Mouse (Mus musculus) CH12.LX (cell line): ENCODE results near the gene Dmd. TPM values are rescaled to one million over a fixed set of nuclear protein-coding genes. Genes with fewer than 3 reads are reported as not detected.

Experiments
- DNase-seq: peaks from one replicate; pipeline ENCODE4 v3.0.0-alpha.2; 2013; ENCODE audit errors: extremely low read depth
- H3K27ac ChIP-seq: 2 replicates; pipeline ENCODE4 v1.5.1; 2012; ENCODE audit warnings: low read depth, mild to moderate bottlenecking, control low read depth, moderate library complexity; ENCODE audit not compliant: insufficient read depth
- H3K27me3 ChIP-seq: replicated peaks from 2 replicates; pipeline ENCODE3; 2012; ENCODE audit warnings: inconsistent platforms
- H3K36me3 ChIP-seq, 2 experiments: replicated peaks in 1 of 2; 2 replicates each; pipeline versions ENCODE3 to v1.6.1; 2012; ENCODE audit warnings: inconsistent platforms in 1 of 2, low read length in 1 of 2, mild to moderate bottlenecking in 1 of 2, mixed read lengths in 1 of 2, moderate library complexity in 1 of 2; ENCODE audit not compliant: control insufficient read depth in 1 of 2, insufficient read depth in 1 of 2
- H3K4me1 ChIP-seq, 2 experiments: 2 replicates each; pipeline ENCODE4 v1.6.1; 2012; ENCODE audit warnings: inconsistent platforms in 1 of 2, moderate library complexity in 1 of 2; ENCODE audit not compliant: insufficient read depth in 2 of 2, control insufficient read depth in 1 of 2
- H3K4me2 ChIP-seq: 2 replicates; pipeline ENCODE4 v1.6.1; 2012; ENCODE audit warnings: low read depth, mild to moderate bottlenecking, control low read depth; ENCODE audit not compliant: poor library complexity, insufficient read depth, severe bottlenecking
- H3K4me3 ChIP-seq, 3 experiments: fragments of 150-350 bp in 1 of 3; sonication (generic) in 1 of 3; replicated peaks in 1 of 3; 2 replicates each; pipeline versions ENCODE3 to v1.5.1; 2011 to 2012; ENCODE audit warnings: low read depth in 2 of 3, low read length in 2 of 3, mild to moderate bottlenecking in 2 of 3, moderate library complexity in 2 of 3, control low read depth in 1 of 3, improper control_type of control experiment in 1 of 3, inconsistent platforms in 1 of 3, mixed read lengths in 1 of 3; ENCODE audit not compliant: poor library complexity in 1 of 3
- H3K79me2 ChIP-seq: replicated peaks from 2 replicates; pipeline ENCODE4 v1.6.1; 2012; ENCODE audit warnings: mild to moderate bottlenecking, moderate library complexity; ENCODE audit not compliant: control insufficient read depth, poor library complexity, insufficient read depth, severe bottlenecking; ENCODE audit errors: extremely low read depth
- H3K9ac ChIP-seq: 2 replicates; pipeline ENCODE4 v1.6.1; 2012; ENCODE audit warnings: low read depth, mild to moderate bottlenecking, control low read depth, moderate library complexity; ENCODE audit not compliant: insufficient read depth
- H3K9me3 ChIP-seq: replicated peaks from 2 replicates; pipeline ENCODE3; 2012; ENCODE audit warnings: low read length, inconsistent platforms, mixed read lengths
- CHD2 ChIP-seq: IDR thresholded peaks from 2 replicates; pipeline ENCODE4 v1.6.1; 2011; ENCODE audit warnings: low read length, improper control_type of control experiment
- E2F4 ChIP-seq: IDR thresholded peaks from 2 replicates; pipeline ENCODE4 v1.6.1; 2011; ENCODE audit warnings: low read depth, low read length, improper control_type of control experiment; ENCODE audit not compliant: insufficient replicate concordance
- EP300 ChIP-seq: IDR thresholded peaks from 2 replicates; pipeline ENCODE4 v1.6.1; 2011; ENCODE audit warnings: low read length, improper control_type of control experiment
- HCFC1 ChIP-seq: IDR thresholded peaks from 2 replicates; pipeline ENCODE4 v1.6.1; 2012; ENCODE audit warnings: low read depth, mild to moderate bottlenecking, inconsistent platforms, low read length, improper control_type of control experiment
- MAFK ChIP-seq: IDR thresholded peaks from 2 replicates; pipeline ENCODE4 v1.6.1; 2011; ENCODE audit warnings: low read length, improper control_type of control experiment; ENCODE audit not compliant: insufficient replicate concordance
- MAX ChIP-seq: IDR thresholded peaks from 2 replicates; pipeline ENCODE4 v1.6.1; 2011; ENCODE audit warnings: low read length, improper control_type of control experiment
- MEF2A ChIP-seq: IDR thresholded peaks from 2 replicates; pipeline ENCODE4 v1.6.1; 2014; ENCODE audit warnings: low read depth, mild to moderate bottlenecking, inconsistent platforms, low read length, improper control_type of control experiment, borderline replicate concordance
- POLR2A ChIP-seq: IDR thresholded peaks from 2 replicates; pipeline ENCODE4 v1.6.1; 2011; ENCODE audit warnings: low read depth, mild to moderate bottlenecking, improper control_type of control experiment, low read length
- RAD21 ChIP-seq: IDR thresholded peaks from 2 replicates; pipeline ENCODE4 v1.6.1; 2011; ENCODE audit warnings: low read depth, mild to moderate bottlenecking, low read length, improper control_type of control experiment, moderate library complexity
- SMC3 ChIP-seq: IDR thresholded peaks from 2 replicates; pipeline ENCODE4 v1.6.1; 2011; ENCODE audit warnings: low read depth, low read length, improper control_type of control experiment
- TBP ChIP-seq: conservative IDR thresholded peaks from 2 replicates; pipeline ENCODE4 v1.6.1; 2011; ENCODE audit warnings: low read depth, low read length, improper control_type of control experiment
- USF1 ChIP-seq: IDR thresholded peaks from 2 replicates; pipeline ENCODE4 v1.6.1; 2014; ENCODE audit warnings: low read depth, mild to moderate bottlenecking, inconsistent platforms, low read length, improper control_type of control experiment
- USF2 ChIP-seq: conservative IDR thresholded peaks from 2 replicates; pipeline ENCODE4 v1.6.1; 2011; ENCODE audit warnings: low read depth, low read length, improper control_type of control experiment
- ZC3H11A ChIP-seq: IDR thresholded peaks from 2 replicates; pipeline ENCODE4 v1.6.1; 2012; ENCODE audit warnings: low read depth, mild to moderate bottlenecking, inconsistent platforms, low read length, improper control_type of control experiment
- ZKSCAN1 ChIP-seq: IDR thresholded peaks from 2 replicates; pipeline ENCODE4 v1.6.1; 2012; ENCODE audit warnings: low read depth, inconsistent platforms, low read length, improper control_type of control experiment, borderline replicate concordance
- ZNF384 ChIP-seq: IDR thresholded peaks from 2 replicates; pipeline ENCODE4 v1.6.1; 2012; ENCODE audit warnings: low read depth, low read length, improper control_type of control experiment, inconsistent platforms
- dilution Hi-C: fragments of 300-500 bp; cut with MboI; formaldehyde crosslinking; loops from 2 replicates; pipeline ENCODE4 v1.14.3; 2020; ENCODE audit warnings: low sequenced_read_pairs; ENCODE audit not compliant: extremely low pct_unique_long_range_greater_than_20kb, extremely low pct_ligation_motif_present
- in situ Hi-C: fragments of 300-500 bp; cut with MboI; formaldehyde crosslinking; loops from 3 replicates; pipeline ENCODE4 v1.14.3; 2019; ENCODE audit warnings: low sequenced_read_pairs, low pct_ligation_motif_present, low pct_unique_long_range_greater_than_20kb, mixed read lengths
- polyA plus RNA-seq: library from polyadenylated mRNA; unstranded; fragments of >175 nt; gene quantifications from 2 replicates; pipeline ENCODE4 v1.2.1, GENCODE M21; 2012; ENCODE audit warnings: low read depth; ENCODE audit not compliant: insufficient read length
- total RNA-seq, 2 experiments: library from RNA; depleted of rRNA; stranded (reverse); fragments of 300-350 nt in 1 of 2; fragments of >200 nt in 1 of 2; gene quantifications; 2 replicates each; pipeline ENCODE4 v1.2.3; 2012 to 2014

Dmd gene
- total and polyA plus RNA-seq, 3 experiments: 0.81 to 2.7 (median 2.1) TPM

GRCm38 (mm10) chrX:85008304-85008703 is 2059.6 kb downstream of the Dmd start:
- dilution Hi-C loops (no loop called here), in situ Hi-C loops (no loop called here)
- TF ChIP-seq MEF2A (no peak), TBP (no peak), MAFK (no peak), USF2 (no peak), USF1 (no peak), EP300 (no peak), ZKSCAN1 (no peak), POLR2A (no peak), HCFC1 (no peak), CHD2 (no peak), SMC3 (no peak), E2F4 (no peak), RAD21 (no peak; the same call in none of the 2 replicates), ZC3H11A (no peak), MAX (no peak)

GRCm38 (mm10) chrX:85041466-85042058 is 2092.9 kb downstream of the Dmd start:
- in situ Hi-C loops: no loop called here
- dilution Hi-C loops: no loop called here
- TF ChIP-seq ZNF384: peak; percentile 35; the same call in 1 of the 2 replicates
- no peak for TF ChIP-seq TBP
- no peaks in the 10 kb centered on the region for H3K36me3 ChIP-seq
- no peaks in the 10 kb centered on the region for H3K79me2 ChIP-seq
- peak; percentile 14 for DNase-seq
- no peaks in the 10 kb centered on the region for H3K27me3 ChIP-seq
- H3K4me3 ChIP-seq: no peak overlapping the region
- no peak overlapping the region for H3K9ac ChIP-seq
- no peak overlapping the region for H3K4me2 ChIP-seq
- H3K4me1 ChIP-seq: no peaks in the 10 kb centered on the region
- H3K9me3 ChIP-seq: no peaks in the 10 kb centered on the region
- H3K27ac ChIP-seq: no peak overlapping the region

More at GRCm38 (mm10) chrX:85008304-85008703, 2059.6 kb downstream of the Dmd start:
- Histone ChIP-seq H3K27ac (no peak overlapping the region), H3K4me3 (no peak overlapping the region), H3K79me2 (no peaks in the 10 kb centered on the region), H3K36me3 (no peaks in the 10 kb centered on the region), H3K9me3 (no peaks in the 10 kb centered on the region), H3K9ac (no peak overlapping the region), H3K4me2 (no peak overlapping the region), H3K4me1 (no peaks in the 10 kb centered on the region), H3K27me3 (no peaks in the 10 kb centered on the region)
- DNase-seq: no peak
